Mouse (Mus musculus): Measurements from ENCODE around the gene Rufy2.

Rufy2 gene

DNA sequence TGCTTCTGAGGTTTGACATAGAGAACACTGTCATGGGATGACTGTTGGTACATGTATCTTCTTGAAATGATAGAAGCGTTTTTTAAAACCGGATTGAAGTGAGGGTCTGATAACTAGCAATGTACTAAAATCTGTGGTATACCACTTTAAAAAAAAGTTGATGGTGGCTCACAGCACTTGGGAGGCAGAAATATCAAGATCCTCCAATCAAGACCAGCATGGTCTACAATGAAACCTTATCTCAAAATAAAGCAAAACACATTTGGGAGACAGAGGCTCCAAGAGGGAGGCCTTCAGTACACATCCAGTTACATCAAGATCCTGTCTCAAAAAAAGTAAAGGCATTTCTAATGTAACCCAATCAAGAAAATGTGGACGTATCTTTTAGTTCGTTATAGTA lies 41.7 kb downstream of the Rufy2 start:
- no peak for DNase-seq

DNA sequence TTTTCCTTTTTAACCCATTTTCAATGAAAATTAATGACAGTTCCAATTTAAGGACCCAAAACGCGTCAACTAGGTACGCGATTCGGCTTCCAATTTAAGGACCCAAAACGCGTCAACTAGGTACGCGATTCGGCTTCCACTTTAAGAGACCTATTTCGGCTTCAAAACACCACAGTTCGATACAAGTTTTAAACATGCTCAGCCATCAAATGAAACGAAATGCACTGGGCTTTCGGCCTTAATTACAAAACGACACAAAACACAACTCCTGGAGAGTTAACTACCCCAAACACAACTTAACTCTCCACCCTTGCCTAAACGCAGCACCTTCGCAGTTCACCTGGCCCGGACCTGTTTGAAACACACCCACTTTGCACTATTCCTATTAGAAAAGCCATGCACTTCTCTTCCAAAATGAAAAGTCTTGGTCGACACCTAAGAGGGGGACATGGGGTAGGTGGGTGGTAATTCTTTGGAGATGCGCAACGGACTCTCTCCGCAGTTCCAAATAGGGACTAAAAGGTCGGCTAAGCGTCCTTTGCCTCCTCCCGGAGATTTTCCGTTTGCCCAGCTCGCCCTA lies 42.6 kb downstream of the Rufy2 start:
- DNase-seq: no peak

- DNase-seq: peak; percentile 70
Observed at GRCm38 (mm10) chr10:63023121-63023748, 43.2 kb downstream of the Rufy2 start.

GRCm38 (mm10) chr10:63023749-63024579 lies 43.9 kb downstream of the Rufy2 start, which contains the start of the genes Hnrnph3 and Pbld2:
TSS of gene Hnrnph3 (minus strand) at chr10:63024217.
TSS of gene Pbld2 (plus strand) at chr10:63024315.
- peak; percentile 98 for DNase-seq

DNA sequence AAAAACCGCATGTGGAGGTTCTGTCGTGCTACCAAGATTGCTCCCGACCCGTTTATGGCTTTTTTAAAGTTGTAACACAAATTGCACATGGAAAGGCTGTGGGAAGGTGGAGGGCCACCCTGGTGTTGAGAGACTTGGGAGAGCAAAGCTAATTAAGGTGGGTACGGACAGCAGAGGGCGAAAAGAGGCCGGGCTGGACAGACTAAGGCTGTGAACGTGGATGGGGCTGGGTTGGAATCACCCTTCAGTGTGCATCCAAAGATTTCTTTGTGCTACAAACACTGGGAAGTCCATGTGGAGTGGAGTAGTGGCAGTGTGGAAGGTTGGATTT lies 44.5 kb downstream of the Rufy2 start:
- DNase-seq: peak; percentile 66

- DNase-seq: no peak
Observed at GRCm38 (mm10) chr10:63025016-63025415, 45.0 kb downstream of the Rufy2 start.

- no peak for DNase-seq
Observed at GRCm38 (mm10) chr10:63025491-63026011, 45.5 kb downstream of the Rufy2 start.

DNA sequence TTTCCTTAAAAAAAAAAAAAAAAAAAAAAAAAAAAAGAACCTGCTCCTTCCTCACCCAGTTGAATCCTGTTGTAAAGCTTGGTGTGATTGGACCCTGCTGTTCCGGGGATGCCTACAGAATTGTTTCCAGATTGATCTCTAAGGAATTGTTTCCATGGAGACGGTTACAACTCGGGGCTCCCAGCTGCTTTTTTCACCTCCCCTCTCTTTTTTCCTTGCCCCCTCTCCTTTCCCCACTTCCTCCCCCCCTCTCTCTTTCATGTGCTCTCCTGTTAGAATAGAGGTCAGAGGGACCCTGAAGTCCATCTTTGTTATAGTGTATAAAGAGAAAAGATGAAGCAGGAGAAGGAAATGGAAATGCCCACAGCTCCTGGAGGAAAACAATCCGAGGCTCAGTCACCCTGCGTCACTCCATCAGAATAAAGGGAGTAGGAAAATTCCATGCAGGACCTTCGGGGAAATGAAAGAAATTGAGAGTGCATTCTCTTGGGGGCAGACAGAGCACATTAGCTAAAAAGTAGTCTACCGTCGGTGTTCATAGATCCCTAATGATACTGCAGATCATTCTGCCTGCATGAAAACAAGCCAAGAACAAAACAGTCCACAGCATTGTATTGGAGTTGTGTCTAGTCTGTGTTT lies 46.3 kb downstream of the Rufy2 start:
- DNase-seq: no peak

- DNase-seq: no peak
Observed at GRCm38 (mm10) chr10:63026795-63027160, 46.8 kb downstream of the Rufy2 start.

GRCm38 (mm10) chr10:63027376-63028161 lies 47.5 kb downstream of the Rufy2 start:
- DNase-seq: no peak

- DNase-seq: no peak
Observed at GRCm38 (mm10) chr10:63028396-63028795, 48.4 kb downstream of the Rufy2 start.

DNA sequence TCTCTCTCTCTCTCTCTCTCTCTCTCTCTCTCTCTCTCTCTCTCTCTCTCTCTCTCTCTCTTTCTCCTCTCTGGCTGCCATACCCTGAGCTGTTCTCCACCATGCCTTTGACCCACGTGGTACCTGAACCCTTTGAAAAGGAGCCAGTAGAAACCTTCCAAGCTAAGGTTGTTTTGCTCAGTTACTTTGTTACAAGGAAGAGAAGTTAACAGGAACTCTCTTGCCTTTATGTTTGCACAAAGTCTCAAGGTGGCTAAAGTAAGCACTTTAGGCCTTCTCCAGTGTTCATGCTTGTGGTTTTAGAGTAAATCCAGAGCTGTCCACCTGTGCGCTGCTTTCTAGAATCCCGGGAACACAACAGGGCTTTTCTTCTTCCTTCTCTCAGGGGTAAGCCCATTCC lies 52.2 kb downstream of the Rufy2 start:
- no peak for DNase-seq

- DNase-seq: no peak
Observed at GRCm38 (mm10) chr10:63032956-63033355, 52.9 kb downstream of the Rufy2 start.

GRCm38 (mm10) chr10:63038571-63039320 lies 58.7 kb downstream of the Rufy2 start:
- no peak for DNase-seq

- no peak for DNase-seq
Observed at GRCm38 (mm10) chr10:63039867-63040628, 60.0 kb downstream of the Rufy2 start.

DNA sequence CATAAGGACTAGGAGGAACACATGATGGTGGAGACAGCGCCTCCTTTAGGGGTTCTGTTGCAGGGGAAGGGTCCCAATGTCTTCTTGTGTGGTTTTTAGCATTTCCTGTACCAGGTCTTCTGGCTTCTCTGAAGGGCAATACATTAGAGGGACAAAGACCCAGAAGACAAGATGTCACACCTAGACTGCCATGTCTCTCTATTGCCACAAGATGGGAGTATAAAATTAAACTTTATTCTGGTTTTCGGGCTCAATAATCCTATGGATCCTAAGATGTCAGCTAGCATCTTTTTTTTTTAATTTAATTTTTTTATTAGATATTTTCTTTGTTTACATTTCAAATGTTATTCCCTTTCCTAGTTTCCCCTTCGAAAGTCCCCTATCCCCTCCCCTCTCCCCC lies 63.1 kb downstream of the Rufy2 start:
- DNase-seq: no peak

DNA sequence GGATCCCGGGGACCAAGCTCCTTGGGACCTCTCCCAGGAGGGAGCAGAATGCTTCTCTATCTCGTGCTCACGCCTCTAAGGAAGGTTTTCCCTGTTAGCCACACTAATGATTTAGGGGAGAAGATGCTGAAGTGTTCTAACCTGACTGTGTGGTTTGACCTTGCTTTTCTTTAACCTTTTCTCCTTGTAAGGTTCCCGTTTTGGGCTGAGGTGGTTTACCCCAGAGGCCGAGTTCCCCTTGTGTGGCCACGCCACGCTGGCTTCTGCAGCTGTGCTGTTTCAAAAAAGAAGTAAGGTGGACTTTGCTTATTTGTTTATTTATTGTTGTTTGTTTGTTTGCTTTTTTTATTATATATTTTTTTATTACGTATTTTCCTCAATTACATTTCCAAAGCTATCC lies 67.7 kb downstream of the Rufy2 start:
- no peak for DNase-seq

DNA sequence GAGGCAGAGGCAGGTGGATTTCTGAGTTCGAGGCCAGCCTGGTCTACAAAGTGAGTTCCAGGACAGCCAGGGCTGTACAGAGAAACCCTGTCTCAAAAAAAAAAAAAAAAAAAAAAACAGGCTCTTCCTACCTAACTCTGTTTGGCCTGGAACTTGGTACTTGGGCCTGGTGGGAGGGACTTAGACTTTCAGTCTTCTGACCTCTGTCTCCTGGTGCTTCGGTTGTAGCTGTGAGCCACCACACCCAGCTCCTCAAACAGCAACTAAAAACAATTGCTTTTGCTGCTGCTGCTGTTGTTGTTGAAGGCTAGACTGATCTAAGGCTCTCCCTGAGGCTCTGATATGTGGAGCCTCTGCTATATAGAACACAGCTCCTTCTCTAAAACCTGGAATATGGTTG lies 69.1 kb downstream of the Rufy2 start:
- no peak for DNase-seq

DNA sequence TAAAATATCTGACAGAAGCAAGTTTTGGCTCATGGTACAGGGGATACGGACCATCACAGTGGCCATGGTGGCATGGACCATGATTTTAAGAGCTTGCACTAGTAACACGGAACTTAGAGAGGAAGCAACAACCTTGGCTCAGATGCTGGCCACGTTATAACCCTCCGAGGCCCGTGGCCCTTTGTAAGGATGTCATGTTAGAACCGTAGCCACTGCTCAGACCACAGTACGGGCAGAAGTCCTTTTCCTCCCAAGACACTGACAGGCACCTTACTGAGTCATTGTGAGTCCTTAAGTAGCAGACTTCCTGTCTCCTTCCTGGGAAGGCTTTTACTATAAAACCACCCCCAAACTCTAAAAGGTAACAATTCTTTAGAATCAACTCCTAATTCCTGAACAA lies 71.2 kb downstream of the Rufy2 start:
- no peak for DNase-seq

DNA sequence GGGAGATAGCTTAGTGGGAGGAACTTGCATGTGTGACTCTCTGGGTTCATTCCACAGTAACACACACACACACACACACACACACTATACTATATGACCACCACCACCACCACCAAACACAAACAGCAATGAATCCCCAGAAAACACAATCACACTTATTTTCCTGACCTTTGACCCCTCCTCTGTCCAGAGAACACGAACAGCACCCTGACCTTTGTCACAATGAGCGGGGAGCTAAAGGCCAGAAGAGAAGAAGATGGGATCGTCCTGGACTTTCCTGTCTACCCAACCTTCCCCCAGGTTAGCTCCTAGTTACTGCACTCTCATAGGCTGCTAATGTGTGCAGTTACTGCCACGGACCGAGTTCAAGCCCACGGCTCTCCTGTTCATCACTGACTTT lies 72.0 kb downstream of the Rufy2 start:
- no peak for DNase-seq

- DNase-seq: no peak
Observed at GRCm38 (mm10) chr10:63053007-63053406, 73.0 kb downstream of the Rufy2 start.
